Mouse (Mus musculus) hindlimb bud, embryonic 11.5 days (tissue): ENCODE results near the gene Tmem138.
"Not testable (repeated sequence)": the region's sequence is repeated elsewhere in the genome, so short reads cannot be mapped to it uniquely, and the experiment has no call there.

Source experiments
- DNase-seq: peaks from one replicate; pipeline ENCODE4 v3.0.0-alpha.2; 2012; ENCODE audit warnings: low read depth, low spot score; ENCODE audit errors: extremely low spot score

Tmem138 gene

DNA sequence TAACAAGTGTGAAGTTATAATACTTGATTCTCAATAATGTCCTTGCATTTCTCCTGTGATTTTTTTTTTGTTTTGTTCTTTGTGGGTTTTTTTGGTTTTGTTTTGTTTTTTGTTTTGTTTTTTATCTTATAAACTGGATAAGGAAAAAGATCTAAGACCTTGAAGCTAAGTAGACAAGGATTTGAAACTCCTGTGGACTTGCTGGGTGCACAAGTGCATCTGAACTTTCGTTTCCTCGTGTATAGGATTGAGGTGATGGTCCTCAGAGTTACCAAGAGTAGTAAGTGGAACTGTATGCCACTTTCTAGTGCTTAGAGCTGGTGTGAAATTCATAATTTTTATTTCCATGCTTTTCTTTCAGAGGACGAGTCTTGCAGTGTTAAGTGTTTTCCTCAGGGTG lies 2.9 kb upstream of the Tmem138 start:
- no peak for DNase-seq

DNA sequence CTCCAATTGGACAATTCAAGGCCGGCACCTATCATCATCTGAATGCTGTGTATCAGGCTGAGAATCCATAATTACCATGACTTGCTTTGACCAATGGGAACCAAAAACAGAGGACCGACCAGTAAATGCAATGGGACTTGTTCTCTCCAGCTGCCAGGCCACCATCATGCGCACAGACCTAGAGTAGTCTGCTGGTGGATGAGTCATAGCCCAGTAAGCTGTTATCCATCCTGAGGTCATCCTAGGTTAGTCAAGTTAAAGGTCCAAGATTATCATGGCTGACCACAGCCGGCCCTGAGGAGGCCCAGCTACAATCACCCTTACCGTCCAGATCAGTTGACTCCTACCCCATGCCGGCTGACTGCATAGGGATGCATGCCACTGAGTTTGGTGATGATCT lies 7.5 kb downstream of the Tmem138 start:
- DNase-seq = no peak

DNA sequence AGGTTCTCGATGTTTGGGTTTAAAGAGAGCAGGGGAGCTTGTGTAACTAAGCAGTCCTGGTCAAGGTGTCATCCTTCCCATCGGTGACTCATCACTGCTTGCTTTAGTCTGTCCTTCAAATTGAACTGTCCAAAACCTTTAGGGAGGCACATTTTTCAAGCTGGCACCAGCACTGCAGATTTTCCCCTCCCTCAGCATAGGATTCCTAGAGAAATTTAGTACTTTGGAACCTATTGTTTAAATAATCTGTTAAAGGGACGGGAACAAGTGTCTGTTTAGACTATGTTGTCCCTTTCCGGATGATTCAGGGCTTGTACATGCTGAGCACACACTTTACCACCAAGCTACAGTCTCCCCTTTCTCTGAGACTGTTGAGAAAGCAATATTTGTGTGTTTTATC lies 11.9 kb downstream of the Tmem138 start:
- DNase-seq = no peak

DNA sequence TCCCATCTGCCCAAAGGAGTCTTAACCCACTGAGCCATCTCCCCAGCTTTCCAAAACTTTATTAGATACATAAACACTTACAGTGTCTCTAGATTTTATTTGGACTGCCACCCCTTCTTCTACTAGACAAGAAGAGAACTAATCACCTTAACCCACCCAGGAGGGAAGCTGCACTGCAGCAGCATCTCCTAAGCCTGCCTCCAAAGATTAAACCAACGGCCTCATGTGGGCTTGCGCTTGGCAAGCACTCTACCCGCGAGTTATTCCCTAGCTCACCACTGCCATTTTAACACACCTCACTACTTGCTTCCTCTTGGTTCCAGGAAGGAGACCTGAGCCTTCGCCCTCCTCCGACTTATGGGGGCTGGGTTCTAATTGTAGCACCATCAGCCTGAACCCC lies 12.9 kb downstream of the Tmem138 start:
- no peak for DNase-seq

DNA sequence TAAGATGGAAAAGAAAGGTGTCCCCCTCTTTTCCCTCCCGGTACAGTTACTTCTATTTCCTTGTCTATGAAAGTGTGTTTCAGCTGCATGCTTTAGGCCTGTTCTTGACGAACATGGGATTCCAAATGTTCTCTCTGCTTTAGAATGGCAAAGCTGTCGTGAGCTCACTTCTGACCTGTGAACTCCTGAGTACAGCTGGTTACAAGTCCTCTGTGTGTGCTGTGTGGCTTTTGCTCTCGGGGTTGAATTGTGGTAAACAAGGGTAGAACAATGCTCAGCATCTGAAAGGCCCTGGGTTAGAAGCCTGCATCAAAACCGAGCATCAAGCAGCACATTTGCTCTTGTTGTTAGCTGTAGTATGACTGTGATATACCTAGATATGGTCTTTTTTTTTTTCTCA lies 14.8 kb downstream of the Tmem138 start:
- no peak for DNase-seq

DNA sequence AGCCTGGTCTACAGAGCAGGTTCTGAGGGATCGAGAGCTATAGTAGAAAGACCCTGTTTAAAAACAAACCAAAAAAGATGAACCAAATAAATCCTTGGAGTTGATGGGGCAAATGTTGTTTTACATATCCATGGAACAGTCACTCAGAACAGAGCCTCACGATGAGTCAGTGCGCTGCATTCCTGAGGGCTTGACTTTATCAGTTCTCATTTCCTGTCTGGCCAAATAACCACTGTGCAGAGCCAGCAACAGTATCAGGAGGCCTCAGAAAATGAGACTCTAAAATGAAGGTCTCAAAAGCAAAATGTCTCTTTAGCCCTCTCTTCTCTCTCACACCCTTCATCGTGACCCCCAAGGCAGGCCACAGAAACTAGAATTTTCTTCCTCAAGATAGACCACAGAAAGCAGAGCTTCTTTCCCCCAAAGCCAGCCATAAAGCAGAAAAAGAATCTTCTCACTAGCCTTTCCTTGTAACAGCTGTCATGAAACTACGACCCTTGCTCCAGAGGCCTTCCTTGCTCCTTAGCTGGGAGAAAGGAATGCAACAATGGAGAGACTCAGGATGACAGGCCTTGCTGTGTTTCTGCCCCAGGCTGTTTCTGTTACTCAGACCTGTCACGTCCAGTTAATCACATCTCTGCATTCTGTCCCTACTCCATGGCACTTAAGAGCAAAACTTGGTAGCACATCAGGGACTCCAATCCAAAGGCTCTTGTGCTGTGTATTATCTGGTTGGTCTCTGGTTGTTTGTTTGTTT lies 15.4 kb downstream of the Tmem138 start:
- DNase-seq = no peak

DNA sequence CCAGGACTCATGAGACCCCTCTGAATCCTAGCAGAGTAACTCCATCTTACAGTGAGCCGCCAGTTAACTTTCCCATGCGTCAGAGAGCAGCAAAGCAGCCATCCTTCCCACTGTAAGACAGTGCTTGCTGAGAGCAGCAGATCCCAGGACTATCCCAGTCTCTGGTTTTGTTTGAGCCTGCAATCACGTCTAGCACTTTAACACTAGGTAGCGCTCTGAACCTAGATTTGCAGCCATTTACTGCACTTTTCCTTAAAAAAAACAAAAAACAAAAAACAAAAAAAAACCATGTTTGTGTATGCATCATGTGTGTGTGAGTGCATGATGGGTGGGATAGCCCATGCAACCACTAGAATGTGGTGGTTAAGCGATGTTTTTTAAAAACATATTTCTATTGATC lies 17.1 kb downstream of the Tmem138 start:
- no peak for DNase-seq

DNA sequence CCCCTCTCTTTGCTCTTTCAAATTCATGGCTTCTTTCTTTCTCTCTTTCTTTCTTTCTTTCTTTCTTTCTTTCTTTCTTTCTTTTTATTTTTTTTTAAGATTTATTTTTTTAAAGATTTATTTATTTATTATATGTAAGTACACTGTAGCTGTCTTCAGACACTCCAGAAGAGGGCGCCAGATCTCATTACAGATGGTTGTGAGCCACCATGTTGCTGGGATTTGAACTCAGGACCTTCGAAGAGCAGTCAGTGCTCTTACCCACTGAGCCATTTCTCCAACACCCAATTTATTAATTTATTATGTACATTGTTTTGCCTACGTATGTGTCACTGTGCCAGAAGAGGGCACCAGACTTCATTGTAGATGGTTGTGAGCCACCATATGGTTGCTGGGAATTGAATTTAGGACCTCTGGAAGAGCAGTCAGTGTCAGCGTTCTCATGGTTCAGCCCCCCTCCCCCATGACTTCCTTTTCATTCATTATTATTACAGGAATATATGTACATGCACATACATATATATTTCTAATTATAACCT lies 19.3 kb downstream of the Tmem138 start:
- DNase-seq = not testable (repeated sequence)

DNA sequence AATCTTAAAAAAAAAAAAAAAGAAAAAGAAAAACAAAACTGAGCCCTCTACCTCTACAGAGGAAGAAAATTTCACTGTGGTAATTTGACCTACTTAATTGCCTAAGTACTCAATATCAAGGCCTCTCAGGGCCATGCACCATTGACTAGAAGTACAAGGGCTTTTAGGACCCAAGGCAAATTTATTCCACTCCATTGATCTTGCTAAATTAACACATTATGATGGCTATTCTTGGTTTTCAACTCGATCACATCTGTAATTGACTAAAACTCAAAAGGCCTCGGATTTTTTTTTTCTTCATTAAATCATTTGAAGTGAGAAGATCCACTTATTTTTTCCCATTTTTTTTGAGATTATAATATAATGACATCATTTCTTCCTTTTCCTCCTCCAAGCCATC lies 19.7 kb downstream of the Tmem138 start:
- DNase-seq = no peak

DNA sequence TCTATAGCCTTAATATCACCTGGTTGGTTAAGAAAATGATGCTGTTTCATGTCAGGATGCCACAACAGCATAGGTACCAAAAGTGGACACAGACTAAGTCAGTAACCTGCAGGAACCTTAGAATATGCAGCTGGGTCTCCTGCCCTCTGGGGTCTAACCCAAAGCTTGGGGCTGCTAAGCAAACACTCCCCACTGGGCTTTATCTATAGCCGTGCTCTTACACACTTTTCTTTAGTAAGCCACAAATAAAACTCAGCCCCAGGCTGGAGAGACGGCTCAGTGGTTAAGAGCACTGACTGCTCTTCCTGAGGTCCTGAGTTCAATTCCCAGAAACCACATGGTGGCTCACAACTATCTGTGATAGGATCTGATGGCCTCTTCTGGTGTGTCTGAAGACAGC lies 20.2 kb downstream of the Tmem138 start:
- DNase-seq = no peak

DNA sequence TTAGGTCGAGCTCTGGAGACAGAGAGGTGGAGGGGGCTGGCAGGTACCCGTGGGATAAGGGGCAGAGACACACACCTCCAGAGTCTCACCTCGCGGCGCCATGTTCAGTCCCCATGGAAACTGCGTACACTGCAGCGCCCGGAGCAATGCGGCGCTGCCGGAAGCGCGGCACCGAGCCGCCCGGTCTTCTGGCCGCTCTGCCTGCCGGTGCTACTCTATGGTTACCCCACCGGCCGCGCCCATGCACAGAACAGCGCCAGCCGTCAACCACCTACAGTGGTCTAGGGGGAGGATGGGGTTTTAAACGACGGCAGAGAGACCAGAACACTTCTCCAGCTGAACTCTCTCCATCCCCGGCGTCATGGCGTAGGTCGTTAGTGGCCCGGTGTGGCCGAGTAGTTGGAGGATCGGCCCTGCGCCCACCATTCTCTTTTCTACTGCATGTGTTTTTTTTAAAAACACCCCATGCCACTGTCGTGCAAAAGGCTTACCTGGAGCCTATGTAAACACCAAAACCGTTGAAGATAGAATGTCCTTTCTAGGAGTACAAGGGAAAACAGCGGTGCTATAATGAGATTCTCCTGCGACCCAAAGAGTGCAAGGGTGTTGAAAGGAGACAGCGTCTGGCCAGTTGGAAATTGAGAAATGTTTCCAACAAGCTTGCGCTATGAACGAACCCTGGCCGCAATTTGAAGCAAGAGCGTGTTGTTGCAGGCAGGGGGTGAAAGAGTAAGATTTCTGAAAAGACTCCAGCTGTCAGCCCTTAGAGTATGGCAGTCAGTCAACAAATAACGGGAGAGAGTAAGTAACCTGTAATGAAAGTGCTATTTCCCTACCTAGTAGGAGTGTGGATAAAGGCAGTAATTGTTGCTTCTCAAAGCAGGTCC lies 21.3 kb downstream of the Tmem138 start, which contains the start of gene Tmem216:
Gene Tmem216 (minus strand): TSS at position 615 of the 887 bp plus-strand sequence.
- DNase-seq = no peak

DNA sequence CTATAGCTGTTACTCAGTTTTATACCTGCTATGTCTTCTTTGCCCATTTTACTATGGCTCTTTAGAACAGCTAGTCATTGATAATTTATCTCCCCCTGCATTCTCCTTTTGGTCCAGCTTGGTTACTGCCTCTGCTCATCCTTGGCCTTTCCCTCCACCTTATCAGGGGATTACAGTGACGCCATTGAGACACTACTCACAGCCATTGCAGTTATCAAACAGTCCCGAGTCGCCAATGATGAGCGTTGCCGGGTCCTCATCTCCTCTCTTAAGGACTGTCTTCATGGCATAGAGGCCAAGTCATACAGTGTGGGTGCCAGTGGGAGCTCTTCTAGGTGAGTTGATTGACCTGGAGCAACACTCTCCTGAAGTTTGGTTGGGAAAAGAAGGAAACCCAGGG lies 37.7 kb downstream of the Tmem138 start:
- no peak for DNase-seq

DNA sequence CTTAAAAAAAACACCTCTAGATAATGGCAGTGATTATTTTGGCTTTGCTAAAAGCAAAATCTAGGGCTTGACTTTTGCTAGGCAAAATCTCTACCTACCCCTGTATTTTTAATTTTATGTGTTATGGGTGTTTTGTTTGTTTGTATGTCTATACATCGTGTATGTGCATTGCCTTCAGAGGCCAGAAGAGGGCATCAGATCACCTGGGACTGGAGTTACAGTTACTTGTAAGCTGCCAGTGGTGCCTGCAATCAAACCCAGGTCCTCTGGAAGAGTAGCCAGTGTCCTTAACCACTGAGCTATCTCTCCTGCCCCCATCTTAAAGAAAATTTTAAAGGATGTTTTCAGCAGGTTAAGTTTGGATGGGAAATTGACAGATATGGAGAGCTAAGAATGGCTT lies 47.1 kb downstream of the Tmem138 start:
- no peak for DNase-seq

DNA sequence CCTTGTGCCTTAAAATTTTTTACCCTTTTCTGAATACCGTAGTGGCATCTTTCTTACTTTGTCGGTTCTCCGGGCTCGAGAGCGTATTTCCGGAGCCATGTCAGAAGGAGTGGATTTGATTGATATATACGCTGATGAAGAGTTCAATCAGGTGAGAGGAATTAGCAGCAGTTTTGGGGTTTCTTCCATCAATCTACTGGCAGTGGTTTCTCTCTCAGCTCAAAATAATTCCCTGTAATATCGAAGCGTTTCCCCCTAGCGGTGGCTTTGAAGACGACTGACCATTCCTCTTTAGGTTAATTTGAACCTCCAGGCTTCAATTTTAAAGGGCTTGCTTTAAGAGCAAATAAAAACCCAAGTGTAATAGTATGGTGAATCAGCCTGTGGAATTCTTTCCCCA lies 51.3 kb downstream of the Tmem138 start, which contains the start of gene Sdhaf2:
Gene Sdhaf2 (minus strand): TSS at position 233 of the 400 bp plus-strand sequence.
- DNase-seq = peak; percentile 35

DNA sequence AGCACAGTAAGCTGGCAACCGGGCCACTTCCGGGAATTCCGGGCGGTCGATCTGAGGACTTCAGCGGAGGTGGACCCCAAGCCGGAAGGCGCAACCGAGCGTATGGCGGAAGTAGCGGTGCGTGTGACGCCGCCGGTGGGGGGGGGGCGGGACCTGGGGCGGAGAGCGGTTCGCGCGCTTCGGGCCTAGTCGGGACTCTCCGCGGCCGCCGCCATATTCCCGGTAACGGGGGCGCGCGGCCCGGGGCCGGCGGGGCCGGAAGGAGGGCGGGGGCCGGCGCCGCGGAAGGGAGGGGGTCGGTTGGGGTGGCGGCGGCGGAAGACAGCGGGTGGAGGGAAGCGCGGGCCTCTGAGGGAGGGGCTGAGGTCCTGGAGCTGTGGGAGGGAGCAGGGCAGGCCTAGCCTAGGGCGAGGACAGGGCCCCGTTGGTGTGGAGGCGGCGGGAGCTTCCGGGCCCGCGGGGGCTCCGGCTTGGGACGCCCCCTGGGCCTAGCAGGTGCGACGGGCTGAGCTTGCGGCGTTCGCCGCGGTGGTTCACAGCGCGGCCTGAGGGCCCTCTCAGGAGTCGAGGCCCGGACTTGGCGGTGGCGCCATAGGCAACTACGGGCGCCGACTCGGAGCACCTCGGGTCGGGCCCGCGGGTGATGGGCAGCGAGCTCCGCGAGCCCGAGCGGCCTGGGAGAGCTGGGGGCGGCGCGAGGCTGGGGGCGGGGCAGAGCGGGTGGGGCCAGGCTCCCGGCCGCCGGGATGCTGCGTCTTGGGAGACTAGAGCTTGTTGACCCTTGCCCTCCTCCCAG lies 51.9 kb downstream of the Tmem138 start, which contains the start of gene Cpsf7:
Gene Cpsf7 (plus strand): TSS at position 161 of the 796 bp plus-strand sequence.
- DNase-seq = peak; percentile 66

DNA sequence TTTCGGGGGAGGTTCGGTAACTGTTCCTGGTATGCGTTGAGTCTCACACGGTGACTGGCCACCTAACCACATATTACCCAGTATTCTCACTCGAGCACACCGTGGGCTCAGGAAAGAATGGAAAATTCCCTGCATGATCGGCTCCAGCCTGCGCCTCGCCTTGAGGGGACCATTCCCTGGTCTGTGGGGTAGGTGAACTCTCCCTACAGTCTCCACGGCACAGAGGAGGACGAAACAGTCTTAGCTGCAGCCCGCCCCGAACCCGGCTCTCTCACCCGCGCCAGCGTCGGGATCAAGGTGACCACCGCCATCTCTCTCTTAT lies 52.4 kb downstream of the Tmem138 start:
- no peak for DNase-seq

DNA sequence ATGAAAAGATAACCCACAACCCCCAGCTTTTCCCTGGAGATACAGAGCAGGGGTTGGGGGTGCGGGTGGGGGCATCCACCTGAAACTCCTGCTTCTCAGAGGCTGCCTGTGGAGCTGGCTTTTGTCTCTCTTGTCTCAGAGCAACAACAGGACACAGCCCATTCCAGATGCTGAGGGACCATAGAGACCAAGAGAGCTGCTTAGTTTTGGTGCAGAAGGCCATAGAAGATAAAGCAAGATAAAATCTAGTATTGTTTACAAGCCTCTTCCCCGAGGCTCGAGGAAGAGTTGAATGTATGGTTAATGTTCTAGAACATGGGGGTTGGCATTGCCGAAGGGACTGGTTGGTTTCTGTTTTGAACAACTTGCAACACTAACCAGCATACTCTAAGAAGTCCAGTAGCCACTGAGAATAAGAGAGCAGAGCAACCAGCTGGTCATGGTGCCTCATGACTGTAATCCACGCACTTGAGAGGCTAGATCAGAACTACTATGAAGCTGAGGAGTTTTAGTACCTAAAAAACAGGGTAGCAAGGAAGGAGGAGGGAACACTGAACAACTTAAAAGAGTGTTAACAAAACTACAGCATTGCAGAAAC lies 53.6 kb downstream of the Tmem138 start:
- DNase-seq = no peak

DNA sequence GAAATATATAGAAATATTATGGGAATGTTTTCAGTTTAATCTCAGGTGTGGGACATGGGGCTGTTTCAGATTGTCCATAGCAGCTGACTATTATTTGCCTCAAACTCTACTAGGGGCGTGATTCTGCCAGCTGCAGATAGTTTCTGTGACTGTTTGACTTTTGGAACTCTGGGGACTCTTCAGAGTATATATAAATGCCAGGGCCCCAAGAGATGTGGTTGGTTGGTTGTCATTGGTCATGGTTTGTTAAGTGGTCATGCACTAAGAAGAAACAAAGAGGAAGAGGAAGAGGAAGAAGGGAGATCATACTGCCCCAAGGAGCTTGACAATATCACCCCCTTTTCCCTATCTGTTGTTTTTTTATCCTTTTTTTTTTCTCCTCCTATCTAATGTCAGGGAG lies 55.2 kb downstream of the Tmem138 start:
- DNase-seq = no peak
